Mouse (Mus musculus): ENCODE data around the gene Hmg20b. TPM values are rescaled to one million over a fixed set of nuclear protein-coding genes. Genes with fewer than 3 reads are reported as not detected.

The Hmg20b gene
- total RNA-seq, 1 experiment, result 43.5 TPM

DNA sequence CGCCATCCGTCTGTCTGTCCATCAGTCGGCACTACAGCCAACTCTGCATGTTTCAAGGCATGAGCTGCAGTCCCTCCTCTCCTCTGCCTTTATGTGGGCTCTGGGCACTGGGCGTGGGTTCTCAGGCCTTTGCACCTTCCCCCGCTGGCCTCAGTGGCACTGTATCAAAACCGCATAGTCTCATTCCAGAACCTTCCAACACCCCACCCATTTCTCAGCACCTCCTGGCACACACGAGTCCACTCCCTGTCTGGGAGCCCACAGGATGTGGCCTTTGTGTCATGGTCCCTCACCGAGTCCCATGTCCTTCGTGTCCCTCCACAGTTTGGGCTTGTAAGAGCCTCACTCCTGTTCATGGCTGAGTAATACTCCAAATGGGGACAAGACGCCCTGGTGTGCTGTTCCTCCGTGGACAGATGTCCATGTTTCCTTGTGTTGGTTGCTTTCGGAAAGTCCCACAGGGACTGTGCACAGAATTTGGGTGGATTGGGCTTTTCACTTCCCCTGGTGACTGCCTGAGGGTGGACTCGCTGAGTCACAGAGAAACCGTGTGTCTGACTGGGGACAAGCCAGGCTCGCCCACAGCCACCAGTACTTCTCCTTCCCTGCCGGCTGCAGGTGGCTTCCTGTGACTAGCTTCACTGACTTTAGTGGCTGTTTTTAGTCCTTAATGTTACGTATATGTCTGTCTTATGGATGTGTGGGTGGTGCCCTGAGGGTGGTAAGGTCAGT is 51.7 kb downstream of the Hmg20b start:
- Histone ChIP-seq H3K36me3 (ENCODE audit: control insufficient read depth, insufficient read depth, low read length, poor library complexity, severe bottlenecking) (peaks cover 5% of the 10 kb centered on the region; the same call in 1 of the 2 replicates), H3K4me3 (ENCODE audit: insufficient read depth in 1 of 2, low read depth in 1 of 2, low read length in 2 of 2, poor library complexity in 1 of 2, severe bottlenecking in 1 of 2) (no peak overlapping the region), H3K4me1 (ENCODE audit: control insufficient read depth in 2 of 2, insufficient read depth in 2 of 2, low read length in 2 of 2, poor library complexity in 1 of 2) (peaks cover 0 to 27% of the 10 kb centered on the region in 2 experiments; a peak in 2 of 4 replicates), H3K9me3 (ENCODE audit: control insufficient read depth, insufficient read depth, low read depth, low read length) (no peaks in the 10 kb centered on the region), H3K27ac (ENCODE audit: insufficient read depth, low read depth, low read length, poor library complexity, severe bottlenecking) (no peak overlapping the region), H3K9ac (ENCODE audit: insufficient read depth, low read depth, low read length, poor library complexity, severe bottlenecking) (no peak overlapping the region)
- TF ChIP-seq MAFK (IDR thresholded peaks at IDR 0.05; ENCODE audit: insufficient read depth, low read depth, low read length) (no peak), ZC3H11A (IDR thresholded peaks at IDR 0.05; ENCODE audit: borderline replicate concordance, low read depth, low read length) (no peak), ZNF384 (IDR thresholded peaks at IDR 0.05; ENCODE audit: low read depth, low read length) (no peak), CHD2 (IDR thresholded peaks at IDR 0.05; ENCODE audit: low read depth, low read length) (no peak), HCFC1 (IDR thresholded peaks at IDR 0.05; ENCODE audit: borderline replicate concordance, insufficient read depth, low read length) (no peak)
- in situ Hi-C loops (cut with MboI; ENCODE audit: low sequenced_read_pairs in 2 of 2, unreplicated experiment in 2 of 2), result no loop called here
- DNase-seq (ENCODE audit: low read depth, low spot score), result no peak

DNA sequence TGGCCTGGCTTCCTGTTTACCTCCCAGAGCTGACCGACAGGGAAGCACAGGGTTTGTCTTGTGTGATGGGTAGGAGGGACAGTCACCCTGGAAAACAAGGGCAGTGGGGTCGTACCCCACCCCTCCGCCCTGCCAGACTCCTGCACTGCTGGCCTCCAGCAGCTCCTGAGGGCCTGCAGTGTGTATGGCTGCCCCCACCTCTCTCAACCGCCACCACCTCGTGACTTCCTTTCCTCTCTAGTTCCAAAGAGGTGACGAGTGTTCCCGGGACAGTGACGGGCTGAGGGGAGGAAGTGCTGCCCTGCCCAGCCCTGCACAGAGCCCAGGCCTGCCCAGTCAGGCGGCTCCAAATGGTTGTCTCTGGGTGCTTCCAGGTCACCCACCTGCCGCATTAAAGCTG is 52.4 kb downstream of the Hmg20b start:
- Histone ChIP-seq H3K36me3 (ENCODE audit: control insufficient read depth, insufficient read depth, low read length, poor library complexity, severe bottlenecking) (peaks cover 5% of the 10 kb centered on the region; the same call in 1 of the 2 replicates), H3K4me1 (ENCODE audit: control insufficient read depth in 2 of 2, insufficient read depth in 2 of 2, low read length in 2 of 2, poor library complexity in 1 of 2) (peaks cover 0 to 21% of the 10 kb centered on the region in 2 experiments; a peak in 2 of 4 replicates), H3K27ac (ENCODE audit: insufficient read depth, low read depth, low read length, poor library complexity, severe bottlenecking) (no peak overlapping the region), H3K9me3 (ENCODE audit: control insufficient read depth, insufficient read depth, low read depth, low read length) (no peaks in the 10 kb centered on the region), H3K9ac (ENCODE audit: insufficient read depth, low read depth, low read length, poor library complexity, severe bottlenecking) (no peak overlapping the region), H3K4me3 (ENCODE audit: insufficient read depth in 1 of 2, low read depth in 1 of 2, low read length in 2 of 2, poor library complexity in 1 of 2, severe bottlenecking in 1 of 2) (no peak overlapping the region)
- no peak for DNase-seq (ENCODE audit: low read depth, low spot score)
- in situ Hi-C loops (cut with MboI; ENCODE audit: low sequenced_read_pairs in 2 of 2, unreplicated experiment in 2 of 2), result no loop called here
- no peak for TF ChIP-seq ZNF384 (IDR thresholded peaks at IDR 0.05; ENCODE audit: low read depth, low read length)
- TF ChIP-seq HCFC1 (IDR thresholded peaks at IDR 0.05; ENCODE audit: borderline replicate concordance, insufficient read depth, low read length), result no peak
- no peak for TF ChIP-seq ZC3H11A (IDR thresholded peaks at IDR 0.05; ENCODE audit: borderline replicate concordance, low read depth, low read length)
- TF ChIP-seq MAFK (IDR thresholded peaks at IDR 0.05; ENCODE audit: insufficient read depth, low read depth, low read length), result no peak
- TF ChIP-seq CHD2 (IDR thresholded peaks at IDR 0.05; ENCODE audit: low read depth, low read length), result no peak

DNA sequence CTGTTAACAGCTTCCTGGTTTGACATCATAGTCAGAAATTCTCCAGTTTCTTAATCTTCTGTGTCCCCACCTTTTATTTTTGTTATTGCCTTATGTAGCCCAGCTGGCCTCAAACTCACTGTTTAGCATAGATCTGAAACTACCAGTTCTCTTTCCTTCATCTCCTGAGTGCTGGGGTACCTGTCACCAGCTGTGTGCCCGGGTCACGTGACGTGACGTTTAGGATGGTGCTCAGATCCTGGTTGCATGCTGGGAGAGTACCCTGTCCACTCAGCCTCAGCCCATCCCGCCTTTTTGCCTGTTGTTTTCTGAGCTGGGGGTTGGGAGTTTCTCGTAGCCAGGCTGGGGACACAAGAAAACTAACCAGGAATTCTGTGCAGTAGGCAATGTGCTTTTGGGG is 53.0 kb downstream of the Hmg20b start:
- no peaks in the 10 kb centered on the region for H3K9me3 ChIP-seq (ENCODE audit: control insufficient read depth, insufficient read depth, low read depth, low read length)
- no peak for TF ChIP-seq CHD2 (IDR thresholded peaks at IDR 0.05; ENCODE audit: low read depth, low read length)
- no peak for TF ChIP-seq ZNF384 (IDR thresholded peaks at IDR 0.05; ENCODE audit: low read depth, low read length)
- TF ChIP-seq ZC3H11A (IDR thresholded peaks at IDR 0.05; ENCODE audit: borderline replicate concordance, low read depth, low read length), result no peak
- TF ChIP-seq HCFC1 (IDR thresholded peaks at IDR 0.05; ENCODE audit: borderline replicate concordance, insufficient read depth, low read length), result no peak
- TF ChIP-seq MAFK (IDR thresholded peaks at IDR 0.05; ENCODE audit: insufficient read depth, low read depth, low read length), result no peak
- H3K4me3 ChIP-seq (ENCODE audit: insufficient read depth in 1 of 2, low read depth in 1 of 2, low read length in 2 of 2, poor library complexity in 1 of 2, severe bottlenecking in 1 of 2), result no peak overlapping the region
- peaks cover 0 to 21% of the 10 kb centered on the region in 2 experiments; a peak in 2 of 4 replicates for H3K4me1 ChIP-seq (ENCODE audit: control insufficient read depth in 2 of 2, insufficient read depth in 2 of 2, low read length in 2 of 2, poor library complexity in 1 of 2)
- H3K27ac ChIP-seq (ENCODE audit: insufficient read depth, low read depth, low read length, poor library complexity, severe bottlenecking), result no peak overlapping the region
- DNase-seq (ENCODE audit: low read depth, low spot score), result no peak
- H3K36me3 ChIP-seq (ENCODE audit: control insufficient read depth, insufficient read depth, low read length, poor library complexity, severe bottlenecking), result peaks cover 5% of the 10 kb centered on the region; the same call in 1 of the 2 replicates
- in situ Hi-C loops (cut with MboI; ENCODE audit: low sequenced_read_pairs in 2 of 2, unreplicated experiment in 2 of 2), result no loop called here
- H3K9ac ChIP-seq (ENCODE audit: insufficient read depth, low read depth, low read length, poor library complexity, severe bottlenecking), result no peak overlapping the region

Other genes with a start within 250 kb of the Hmg20b start
- 115 and 121 TPM in 2 replicates for gene Map2k2, start 244.6 kb downstream of the Hmg20b start, total RNA-seq (2012; rRNA removed)
- 15.7 and 30.1 TPM in 2 replicates for gene Zbtb7a, start 215.3 kb downstream of the Hmg20b start, total RNA-seq (2012; rRNA removed)
- 37.8 and 50.7 TPM in 2 replicates for gene Pias4, start 182.6 kb downstream of the Hmg20b start, total RNA-seq (2012; rRNA removed)
- 2,093 and 2,486 TPM in 2 replicates for gene Eef2, start 173.8 kb downstream of the Hmg20b start, total RNA-seq (2012; rRNA removed)
- gene Dapk3, start 167.5 kb downstream of the Hmg20b start, total RNA-seq (2012; rRNA removed), result 65.1 and 66.4 TPM in 2 replicates
- gene 4930442H23Rik, start 166.6 kb downstream of the Hmg20b start, total RNA-seq (2012; rRNA removed), result 0.54 and 0.79 TPM in 2 replicates
- gene Nmrk2, start 148.4 kb downstream of the Hmg20b start, total RNA-seq (2012; rRNA removed), result not detected in 2 replicates
- gene Atcay, start 119.6 kb downstream of the Hmg20b start, total RNA-seq (2012; rRNA removed), result 4.1 and 5.5 TPM in 2 replicates
- gene Zfr2, start 117.3 kb downstream of the Hmg20b start, total RNA-seq (2012; rRNA removed), result 0.67 and 4.7 TPM in 2 replicates
- gene Matk, start 97.5 kb downstream of the Hmg20b start, total RNA-seq (2012; rRNA removed), result 0.85 and 5.0 TPM in 2 replicates
- gene Mrpl54, start 83.5 kb downstream of the Hmg20b start, total RNA-seq (2012; rRNA removed), result 114 and 138 TPM in 2 replicates
- gene Apba3, start 83.5 kb downstream of the Hmg20b start, total RNA-seq (2012; rRNA removed), result 72.3 and 90.2 TPM in 2 replicates
- gene Tjp3, start 58.9 kb downstream of the Hmg20b start, total RNA-seq (2012; rRNA removed), result 5.2 and 15.2 TPM in 2 replicates
- gene Pip5k1c, start 57.5 kb downstream of the Hmg20b start, total RNA-seq (2012; rRNA removed), result 27.3 and 34.6 TPM in 2 replicates
- 53.1 and 54.9 TPM in 2 replicates for gene Cactin, start 29.4 kb downstream of the Hmg20b start, total RNA-seq (2012; rRNA removed)
- gene Tbxa2r, start 21.7 kb downstream of the Hmg20b start, total RNA-seq (2012; rRNA removed), result 2.3 and 4.5 TPM in 2 replicates
- gene Gipc3, start 7.2 kb downstream of the Hmg20b start, total RNA-seq (2012; rRNA removed), result 0.09 and 0.16 TPM in 2 replicates
- 28.7 and 46.1 TPM in 2 replicates for gene Mfsd12, start 7.0 kb upstream of the Hmg20b start, total RNA-seq (2012; rRNA removed)
- 9.4 and 19.1 TPM in 2 replicates for gene 4930404N11Rik, start 15.3 kb upstream of the Hmg20b start, total RNA-seq (2012; rRNA removed)
- 63.0 and 94.5 TPM in 2 replicates for gene Fzr1, start 28.0 kb upstream of the Hmg20b start, total RNA-seq (2012; rRNA removed)
- 168 and 183 TPM in 2 replicates for gene Dohh, start 33.9 kb upstream of the Hmg20b start, total RNA-seq (2012; rRNA removed)
- gene Gm48551, start 34.0 kb upstream of the Hmg20b start, total RNA-seq (2012; rRNA removed), result 1.1 and 1.8 TPM in 2 replicates
- gene Gm48552, start 38.5 kb upstream of the Hmg20b start, total RNA-seq (2012; rRNA removed), result 2.5 and 2.7 TPM in 2 replicates
- 1.7 TPM in 2 replicates for gene Smim24, start 42.6 kb upstream of the Hmg20b start, total RNA-seq (2012; rRNA removed)
- 4.9 and 6.3 TPM in 2 replicates for gene Nfic, start 105.2 kb upstream of the Hmg20b start, total RNA-seq (2012; rRNA removed)
- 5.0 and 8.2 TPM in 2 replicates for gene Celf5, start 132.2 kb upstream of the Hmg20b start, total RNA-seq (2012; rRNA removed)
- gene Ncln, start 145.9 kb upstream of the Hmg20b start, total RNA-seq (2012; rRNA removed), result 254 and 393 TPM in 2 replicates
- 0.94 and 1.9 TPM in 2 replicates for gene S1pr4, start 149.7 kb upstream of the Hmg20b start, total RNA-seq (2012; rRNA removed)
- gene Gna15, start 173.7 kb upstream of the Hmg20b start, total RNA-seq (2012; rRNA removed), result 11.8 and 16.6 TPM in 2 replicates
- 52.1 and 53.4 TPM in 2 replicates for gene Gna11, start 194.7 kb upstream of the Hmg20b start, total RNA-seq (2012; rRNA removed)
- 102 and 145 TPM in 2 replicates for gene Aes, start 209.0 kb upstream of the Hmg20b start, total RNA-seq (2012; rRNA removed)
- gene Tle2, start 224.1 kb upstream of the Hmg20b start, total RNA-seq (2012; rRNA removed), result 2.4 and 2.6 TPM in 2 replicates